Mouse (Mus musculus) Patski (cell line): ENCODE measurements around the gene Esm1. TPM values are rescaled to one million over a fixed set of nuclear protein-coding genes. Genes with fewer than 3 reads are reported as not detected.

Source experiments
- ATAC-seq: fragments of 100-300 bp; one replicate; pipeline ENCODE4 v1.8.0; 2021
- CTCF ChIA-PET: fragments of 350-600 bp; sonication (Branson Sonifier 250); formaldehyde crosslinking; loops from one replicate; lab custom pipeline; 2022; ENCODE audit warnings: inconsistent platforms; lab: Charles Lee
- POLR2A ChIA-PET: fragments of 350-600 bp; sonication (Branson Sonifier 250); formaldehyde crosslinking; loops from one replicate; lab custom pipeline; 2022; ENCODE audit warnings: antibody characterized with exemption, inconsistent platforms; lab: Charles Lee
- DNase-seq: peaks from one replicate; pipeline ENCODE4 v3.0.0-alpha.2; 2011; ENCODE audit warnings: low read depth, low spot score
- H3K27me3 ChIP-seq: fragments of 371-371 bp; one replicate; pipeline ENCODE4 v1.5.1; 2021
- CTCF ChIP-seq: fragments of 100-300 bp; IDR thresholded peaks from one replicate; pipeline ENCODE4 v1.5.1; 2021
- in situ Hi-C: fragments of 300-500 bp; cut with MboI; formaldehyde crosslinking; loops from 3 replicates; pipeline ENCODE4 v1.11.1; 2018; ENCODE audit warnings: low pct_unique_long_range_greater_than_20kb, mixed read lengths
- polyA plus RNA-seq: library from polyadenylated mRNA; unstranded; gene quantifications from one replicate; pipeline ENCODE4 v1.2.3, GENCODE M21; 2021

Gene Esm1
- not detected for polyA plus RNA-seq

- POLR2A ChIA-PET = no interaction called here
- H3K27me3 ChIP-seq = no peaks in the 10 kb centered on the region
- DNase-seq (no peak), ATAC-seq (no peak)
- CTCF ChIA-PET = no interaction called here
- TF ChIP-seq CTCF = no peak
- in situ Hi-C loops = no loop called here
Measured at GRCm38 (mm10) chr13:113209624-113210023, at the start of gene Esm1. Gene Esm1, plus strand, starts transcription at chr13:113209659.

- ATAC-seq = no peak
- no peak for TF ChIP-seq CTCF
- ChIA-PET CTCF (interaction anchor here (0.9 kb wide), 1 partner anchor 45 kb away, joined by 3 read pairs; no protein-coding TSS in a partner anchor), POLR2A (no interaction called here)
- in situ Hi-C loops = no loop called here
- no peak for DNase-seq
- H3K27me3 ChIP-seq = no peaks in the 10 kb centered on the region
Measured at GRCm38 (mm10) chr13:113164252-113165005, 45.0 kb upstream of the Esm1 start.

GRCm38 (mm10) chr13:113168018-113168534 lies 41.4 kb upstream of the Esm1 start:
- in situ Hi-C loops = no loop called here
- CTCF ChIA-PET = no interaction called here
- TF ChIP-seq CTCF = no peak
- DNase-seq (no peak), ATAC-seq (no peak)
- H3K27me3 ChIP-seq = no peaks in the 10 kb centered on the region
- POLR2A ChIA-PET = no interaction called here

DNA sequence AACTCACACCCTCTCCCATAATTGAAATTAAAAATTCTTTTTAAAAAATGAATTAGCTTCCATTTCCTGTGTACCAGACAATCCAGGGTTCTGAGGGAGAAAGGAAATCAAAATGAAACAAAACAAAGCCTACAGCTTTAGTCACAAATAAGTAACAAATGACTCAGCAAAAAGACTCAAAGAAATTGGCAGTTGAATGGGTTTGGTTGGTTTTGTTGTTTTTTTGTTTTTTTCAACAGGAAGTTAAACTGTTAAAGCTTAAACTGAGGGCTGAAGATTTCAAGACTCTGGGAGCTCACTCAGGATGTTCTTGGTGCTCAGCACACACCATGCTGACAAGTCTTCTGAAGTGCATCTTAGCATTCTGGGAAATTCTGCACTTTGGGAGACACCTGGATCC lies 39.2 kb upstream of the Esm1 start:
- CTCF ChIA-PET = interaction anchor here (1.2 kb wide), 1 partner anchor 73 kb away, joined by 3 read pairs; no protein-coding TSS in a partner anchor
- TF ChIP-seq CTCF = no peak
- in situ Hi-C loops = no loop called here
- ATAC-seq (no peak), DNase-seq (no peak)
- no peaks in the 10 kb centered on the region for H3K27me3 ChIP-seq
- POLR2A ChIA-PET = no interaction called here

DNA sequence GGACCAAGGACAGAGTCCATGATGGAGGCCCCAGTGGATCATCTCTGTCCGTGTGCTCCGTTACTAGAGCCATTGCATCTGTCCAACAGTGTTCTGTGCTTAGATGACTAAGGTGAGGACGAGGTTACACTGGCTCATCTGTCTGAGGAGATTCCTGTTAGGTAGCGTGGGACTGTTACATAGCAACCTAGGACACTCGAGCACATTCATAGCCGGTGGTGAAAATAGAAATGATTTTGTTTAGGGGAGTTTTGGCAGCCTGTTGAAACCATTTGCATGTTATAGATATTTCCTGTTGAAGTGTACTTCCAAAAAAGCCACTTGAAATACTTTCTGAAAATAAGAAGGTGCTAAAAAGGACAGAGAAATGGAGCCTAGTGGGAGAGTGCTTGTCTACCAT lies 35.3 kb upstream of the Esm1 start:
- ChIA-PET CTCF (interaction anchor here (1.0 kb wide), 1 partner anchor 10 kb away, joined by 3 read pairs; no protein-coding TSS in a partner anchor), POLR2A (no interaction called here)
- no peak for ATAC-seq
- H3K27me3 ChIP-seq = no peaks in the 10 kb centered on the region
- DNase-seq = no peak
- in situ Hi-C loops = no loop called here
- TF ChIP-seq CTCF = no peak

- ChIA-PET POLR2A (interaction anchor here (0.6 kb wide), 1 partner anchor 32 kb away, joined by 4 read pairs; no protein-coding TSS in a partner anchor), CTCF (interaction anchor here (1.0 to 1.3 kb wide), 2 partner anchors 8 to 14 kb away, joined by 3 read pairs; no protein-coding TSS in a partner anchor)
- TF ChIP-seq CTCF = no peak
- in situ Hi-C loops = no loop called here
- no peaks in the 10 kb centered on the region for H3K27me3 ChIP-seq
- DNase-seq (no peak), ATAC-seq (no peak)
Measured at GRCm38 (mm10) chr13:113183310-113183709, 26.1 kb upstream of the Esm1 start.

DNA sequence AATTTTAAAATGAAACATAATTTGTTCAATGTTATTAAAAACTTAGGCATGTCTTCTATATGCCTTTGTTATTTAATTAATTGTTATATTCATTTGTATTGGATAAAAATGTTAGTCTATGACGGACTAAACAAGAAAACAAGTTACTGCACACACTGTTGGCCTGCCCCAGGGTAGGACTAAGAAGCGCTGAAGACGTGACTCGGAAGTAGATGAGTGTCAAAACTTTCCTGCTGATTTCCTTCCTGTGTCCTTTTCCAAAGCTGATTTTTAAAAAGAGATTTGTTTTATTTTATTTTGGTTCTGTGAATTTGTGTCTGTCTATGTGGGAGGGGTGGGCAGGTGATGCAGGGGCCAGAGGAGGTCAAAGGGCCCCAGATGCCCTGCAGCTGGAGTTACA lies 25.7 kb upstream of the Esm1 start:
- CTCF ChIA-PET = interaction anchor here (1.3 kb wide), 1 partner anchor 9 kb away, joined by 3 read pairs; no protein-coding TSS in a partner anchor
- no peak for TF ChIP-seq CTCF
- POLR2A ChIA-PET = interaction anchor here (0.6 kb wide), 1 partner anchor 32 kb away, joined by 4 read pairs; no protein-coding TSS in a partner anchor

GRCm38 (mm10) chr13:113196808-113197674 lies 12.4 kb upstream of the Esm1 start:
- POLR2A ChIA-PET = no interaction called here

More for the DNA sequence above, 25.7 kb upstream of the Esm1 start:
- in situ Hi-C loops = no loop called here
- ATAC-seq (no peak), DNase-seq (no peak)
- no peaks in the 10 kb centered on the region for H3K27me3 ChIP-seq

GRCm38 (mm10) chr13:113197872-113198502 lies 11.5 kb upstream of the Esm1 start:
- POLR2A ChIA-PET = no interaction called here
- ATAC-seq (no peak), DNase-seq (no peak)
- CTCF ChIA-PET = no interaction called here
- in situ Hi-C loops = no loop called here
- no peak for TF ChIP-seq CTCF
- no peaks in the 10 kb centered on the region for H3K27me3 ChIP-seq

More at GRCm38 (mm10) chr13:113196808-113197674, 12.4 kb upstream of the Esm1 start:
- in situ Hi-C loops = no loop called here
- TF ChIP-seq CTCF = no peak
- no peaks in the 10 kb centered on the region for H3K27me3 ChIP-seq
- ATAC-seq (peak; percentile 57), DNase-seq (no peak)
- CTCF ChIA-PET = interaction anchor here (1.0 kb wide), 1 partner anchor 14 kb away, joined by 3 read pairs; no protein-coding TSS in a partner anchor

DNA sequence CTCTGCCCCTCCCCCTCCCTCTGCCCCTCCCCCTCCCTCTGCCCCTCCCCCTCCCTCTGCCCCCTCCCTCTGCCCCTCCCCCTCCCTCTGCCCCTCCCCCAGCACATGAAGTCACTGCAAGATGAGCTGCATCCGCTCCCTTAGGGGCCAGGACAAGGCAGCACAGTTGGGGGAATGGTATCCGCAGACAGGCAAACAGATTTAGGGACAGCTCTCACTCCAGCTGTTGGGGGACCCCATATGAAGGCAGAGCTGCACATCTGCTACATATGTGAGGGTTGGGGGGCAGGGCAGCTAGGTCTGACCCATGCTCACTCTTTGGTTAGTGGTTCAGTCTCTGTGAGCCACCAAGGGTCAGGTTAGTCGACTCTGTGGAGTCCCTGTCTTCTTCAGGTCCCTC lies 10.1 kb upstream of the Esm1 start:
- no peak for TF ChIP-seq CTCF
- no peak for DNase-seq
- no peak for ATAC-seq
- ChIA-PET CTCF (no interaction called here), POLR2A (no interaction called here)
- no peaks in the 10 kb centered on the region for H3K27me3 ChIP-seq
- in situ Hi-C loops = no loop called here
